Mouse (Mus musculus) ovary, postnatal 14 days (tissue): ENCODE results near the gene Ubqln1.

Experiments
- DNase-seq: peaks from one replicate; pipeline ENCODE4 v3.0.0; 2022; ENCODE audit warnings: low spot score

Gene Ubqln1

GRCm38 (mm10) chr13:58215592-58216341 is at the start of gene Ubqln1:
Gene Ubqln1 (minus strand): TSS chr13:58215653.
- peak; percentile 75 for DNase-seq

- DNase-seq, result no peak
These were observed 48.1 kb upstream of the Ubqln1 start for GRCm38 (mm10) chr13:58263546-58263945.

GRCm38 (mm10) chr13:58261674-58262073 is 46.2 kb upstream of the Ubqln1 start:
- no peak for DNase-seq

GRCm38 (mm10) chr13:58253268-58253667 is 37.8 kb upstream of the Ubqln1 start:
- DNase-seq, result no peak

GRCm38 (mm10) chr13:58248957-58249356 is 33.5 kb upstream of the Ubqln1 start:
- DNase-seq, result no peak

- DNase-seq, result no peak
These were observed 21.1 kb upstream of the Ubqln1 start for GRCm38 (mm10) chr13:58236536-58236935.

- DNase-seq, result peak; percentile 28
These were observed 17.2 kb upstream of the Ubqln1 start for GRCm38 (mm10) chr13:58232611-58233010.

- DNase-seq, result no peak
These were observed 16.6 kb upstream of the Ubqln1 start for GRCm38 (mm10) chr13:58232070-58232469.

GRCm38 (mm10) chr13:58228624-58229023 is 13.2 kb upstream of the Ubqln1 start:
- no peak for DNase-seq

- DNase-seq, result no peak
These were observed 10.2 kb upstream of the Ubqln1 start for GRCm38 (mm10) chr13:58225694-58226093.

- no peak for DNase-seq
These were observed 4.8 kb upstream of the Ubqln1 start for GRCm38 (mm10) chr13:58220206-58220605.

- DNase-seq, result no peak
These were observed 2.1 kb upstream of the Ubqln1 start for GRCm38 (mm10) chr13:58217536-58217935.

GRCm38 (mm10) chr13:58216395-58216794 is 942 bp upstream of the Ubqln1 start:
- DNase-seq, result no peak

GRCm38 (mm10) chr13:58215253-58215591 is 231 bp downstream of the Ubqln1 start:
- no peak for DNase-seq

GRCm38 (mm10) chr13:58214346-58215252 is 854 bp downstream of the Ubqln1 start:
- DNase-seq, result no peak

GRCm38 (mm10) chr13:58213801-58214200 is 1.7 kb downstream of the Ubqln1 start:
- no peak for DNase-seq

- no peak for DNase-seq
These were observed 2.9 kb downstream of the Ubqln1 start for GRCm38 (mm10) chr13:58212530-58212929.

- no peak for DNase-seq
These were observed 5.0 kb downstream of the Ubqln1 start for GRCm38 (mm10) chr13:58210441-58210840.

- no peak for DNase-seq
These were observed 9.4 kb downstream of the Ubqln1 start for GRCm38 (mm10) chr13:58206084-58206483.

GRCm38 (mm10) chr13:58204986-58205385 is 10.5 kb downstream of the Ubqln1 start:
- no peak for DNase-seq

GRCm38 (mm10) chr13:58204202-58204601 is 11.3 kb downstream of the Ubqln1 start:
- DNase-seq, result no peak

GRCm38 (mm10) chr13:58202903-58203302 is 12.6 kb downstream of the Ubqln1 start:
- no peak for DNase-seq

- DNase-seq, result no peak
These were observed 13.5 kb downstream of the Ubqln1 start for GRCm38 (mm10) chr13:58201908-58202307.
